Mouse (Mus musculus): Measurements from ENCODE around the gene Mafb.

The Mafb gene

GRCm38 (mm10) chr2:160366980-160367338 lies at the start of gene Mafb:
Mafb (minus strand) TSS chr2:160367065.
- WGBS = under 1% methylated on average over 36 of the region's 37 CpGs

- WGBS = 94% methylated on average over 8 of the region's 8 CpGs
Measured at GRCm38 (mm10) chr2:160415161-160415560, 48.3 kb upstream of the Mafb start.

- 94% methylated on average over 11 of the region's 11 CpGs for WGBS
Measured at GRCm38 (mm10) chr2:160414736-160415135, 47.9 kb upstream of the Mafb start.

GRCm38 (mm10) chr2:160413982-160414381 lies 47.1 kb upstream of the Mafb start:
- 95% methylated on average over 5 of the region's 5 CpGs for WGBS

- 55% methylated on average over 12 of the region's 12 CpGs for WGBS
Measured at GRCm38 (mm10) chr2:160413055-160413454, 46.2 kb upstream of the Mafb start.

- 82% methylated on average over 7 of the region's 7 CpGs for WGBS
Measured at GRCm38 (mm10) chr2:160411431-160411830, 44.6 kb upstream of the Mafb start.

GRCm38 (mm10) chr2:160407720-160408119 lies 40.9 kb upstream of the Mafb start:
- WGBS = 86% methylated on average over 3 of the region's 3 CpGs

GRCm38 (mm10) chr2:160397747-160398146 lies 30.9 kb upstream of the Mafb start:
- WGBS = 84% methylated on average over 12 of the region's 12 CpGs

GRCm38 (mm10) chr2:160394735-160395134 lies 27.9 kb upstream of the Mafb start:
- 83% methylated on average over 7 of the region's 7 CpGs for WGBS

GRCm38 (mm10) chr2:160392648-160393047 lies 25.8 kb upstream of the Mafb start:
- 87% methylated on average over 3 of the region's 3 CpGs for WGBS

- WGBS = 24% methylated on average over 5 of the region's 5 CpGs
Measured at GRCm38 (mm10) chr2:160388596-160388995, 21.7 kb upstream of the Mafb start.

GRCm38 (mm10) chr2:160383418-160383817 lies 16.6 kb upstream of the Mafb start:
- WGBS = 87% methylated on average over 3 of the region's 3 CpGs

- WGBS = 57% methylated on average over 4 of the region's 4 CpGs
Measured at GRCm38 (mm10) chr2:160378271-160378670, 11.4 kb upstream of the Mafb start.

- 55% methylated on average over 5 of the region's 5 CpGs for WGBS
Measured at GRCm38 (mm10) chr2:160376236-160376635, 9.4 kb upstream of the Mafb start.

GRCm38 (mm10) chr2:160369653-160370420 lies 3.0 kb upstream of the Mafb start:
- 22% methylated on average over 25 of the region's 25 CpGs for WGBS

GRCm38 (mm10) chr2:160368422-160369357 lies 1.8 kb upstream of the Mafb start:
- WGBS = 1% methylated on average over 52 of the region's 52 CpGs

- under 1% methylated on average over 45 of the region's 45 CpGs for WGBS
Measured at GRCm38 (mm10) chr2:160367448-160368208, 763 bp upstream of the Mafb start.

GRCm38 (mm10) chr2:160366111-160366979 lies 520 bp downstream of the Mafb start:
- under 1% methylated on average over 95 of the region's 95 CpGs for WGBS

GRCm38 (mm10) chr2:160365107-160365911 lies 1.6 kb downstream of the Mafb start:
- 3% methylated on average over 50 of the region's 50 CpGs for WGBS

- WGBS = 15% methylated on average over 12 of the region's 12 CpGs
Measured at GRCm38 (mm10) chr2:160364666-160365065, 2.2 kb downstream of the Mafb start.

Measured in cerebral cortex, adult 2 months (tissue).